Mouse (Mus musculus) liver, embryonic 12.5 days (tissue): Measurements from ENCODE around the gene Tpra1. TPM values are rescaled to one million over a fixed set of nuclear protein-coding genes. Genes with fewer than 3 reads are reported as not detected.

Experiments used
- ATAC-seq: fragments of 200-750 bp; cut with Nextera tagmentation; 2 replicates; pipeline ENCODE4 v1.8.0; 2017; ENCODE audit warnings: moderate number of reproducible peaks, mild to moderate bottlenecking, moderate library complexity
- H3K27ac ChIP-seq: fragments of 300-500 bp; sonication (generic); 2 replicates; pipeline ENCODE4 v1.5.1; 2016; ENCODE audit warnings: mild to moderate bottlenecking
- H3K27me3 ChIP-seq: fragments of 300-500 bp; sonication (generic); replicated peaks from 2 replicates; pipeline ENCODE4 v1.6.1; 2016; ENCODE audit warnings: mild to moderate bottlenecking, moderate library complexity
- H3K36me3 ChIP-seq: fragments of 300-500 bp; sonication (generic); 2 replicates; pipeline ENCODE4 v1.6.1; 2016; ENCODE audit warnings: mild to moderate bottlenecking, moderate library complexity
- H3K4me1 ChIP-seq: fragments of 300-500 bp; sonication (generic); 2 replicates; pipeline ENCODE4 v1.6.1; 2016
- H3K4me2 ChIP-seq: fragments of 300-500 bp; sonication (generic); 2 replicates; pipeline ENCODE4 v1.6.1; 2016; ENCODE audit warnings: mild to moderate bottlenecking, moderate library complexity
- H3K4me3 ChIP-seq: fragments of 300-500 bp; sonication (generic); 2 replicates; pipeline ENCODE4 v1.5.1; 2016; ENCODE audit warnings: mild to moderate bottlenecking, moderate library complexity
- H3K9ac ChIP-seq: fragments of 300-500 bp; sonication (generic); 2 replicates; pipeline ENCODE4 v1.6.1; 2016; ENCODE audit warnings: mild to moderate bottlenecking, moderate library complexity
- H3K9me3 ChIP-seq: fragments of 300-500 bp; sonication (generic); replicated peaks from 2 replicates; pipeline ENCODE4 v1.6.1; 2016; ENCODE audit warnings: mild to moderate bottlenecking, moderate library complexity
- WGBS: fragments of 180-500 bp; shearing (Covaris S2); methylation state at CpG from one replicate; pipeline ENCODE4 v1.1.7; 2016; ENCODE audit not compliant: insufficient replicate concordance; 5-methylcytosine and 5-hydroxymethylcytosine counted together
- polyA plus RNA-seq: library from polyadenylated mRNA; unstranded; fragments of >200 nt; fragmentation: Nextera tagmentation; extraction: Ambion mirVana; gene quantifications from 2 replicates; pipeline ENCODE4 v1.2.1, GENCODE M21; 2016

Tpra1 gene
- polyA plus RNA-seq, 1 experiment from 2014 or later: 53.9 TPM

DNA sequence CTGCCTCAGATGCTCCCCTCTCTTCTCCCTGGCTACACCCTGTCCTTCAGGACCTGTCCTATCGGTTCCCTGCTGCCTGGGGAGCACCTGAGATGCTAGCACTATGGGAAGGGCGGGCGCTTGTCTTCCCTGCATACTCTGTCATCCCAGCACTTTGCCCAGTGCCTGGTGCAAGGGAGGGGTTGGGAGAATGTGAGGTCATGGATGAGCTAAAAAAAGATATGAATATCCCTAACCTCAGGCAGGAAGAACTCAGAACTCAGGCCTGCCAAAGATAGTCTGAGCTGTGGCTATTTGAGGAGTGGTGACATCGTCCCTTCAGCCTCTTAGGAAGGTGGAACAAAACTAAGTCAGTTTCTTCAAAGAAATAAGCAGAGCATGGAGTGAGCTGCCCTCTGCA is 39.6 kb downstream of the Tpra1 start:
- 49% methylated on average over 4 of the region's 4 CpGs for WGBS
- H3K9me3 ChIP-seq: no peaks in the 10 kb centered on the region
- no peak overlapping the region for H3K4me3 ChIP-seq
- H3K27ac ChIP-seq: no peak overlapping the region
- H3K4me1 ChIP-seq: no peaks in the 10 kb centered on the region
- no peaks in the 10 kb centered on the region for H3K36me3 ChIP-seq
- ATAC-seq: no peak
- no peak overlapping the region for H3K4me2 ChIP-seq
- H3K9ac ChIP-seq: no peak overlapping the region
- peaks cover 35% of the 10 kb centered on the region for H3K27me3 ChIP-seq

DNA sequence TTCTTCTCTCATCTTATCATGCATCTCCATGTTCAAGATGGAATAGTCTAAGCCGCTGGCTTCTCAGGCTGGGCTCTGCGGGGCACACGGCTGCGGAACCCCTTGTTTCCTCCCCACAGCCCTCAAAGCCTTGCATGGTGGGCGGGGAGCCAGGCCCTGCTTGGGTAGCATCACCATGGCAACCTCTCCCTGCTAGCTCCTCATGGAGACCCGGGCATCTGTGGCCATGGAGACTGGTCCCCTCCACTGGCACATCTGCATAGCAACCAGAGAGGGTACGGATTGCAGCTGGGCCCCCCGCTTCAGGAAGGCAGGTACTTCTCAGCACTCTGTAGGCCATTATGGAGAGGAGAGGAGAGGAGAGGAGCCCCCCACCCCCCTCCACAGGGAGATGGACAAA is 40.5 kb downstream of the Tpra1 start:
- WGBS: 63% methylated on average over 8 of the region's 8 CpGs
- Histone ChIP-seq H3K27ac (no peak overlapping the region), H3K9ac (no peak overlapping the region), H3K36me3 (no peaks in the 10 kb centered on the region), H3K9me3 (no peaks in the 10 kb centered on the region), H3K4me1 (no peaks in the 10 kb centered on the region), H3K27me3 (peaks cover 25% of the 10 kb centered on the region), H3K4me3 (no peak overlapping the region), H3K4me2 (no peak overlapping the region)
- ATAC-seq: no peak

DNA sequence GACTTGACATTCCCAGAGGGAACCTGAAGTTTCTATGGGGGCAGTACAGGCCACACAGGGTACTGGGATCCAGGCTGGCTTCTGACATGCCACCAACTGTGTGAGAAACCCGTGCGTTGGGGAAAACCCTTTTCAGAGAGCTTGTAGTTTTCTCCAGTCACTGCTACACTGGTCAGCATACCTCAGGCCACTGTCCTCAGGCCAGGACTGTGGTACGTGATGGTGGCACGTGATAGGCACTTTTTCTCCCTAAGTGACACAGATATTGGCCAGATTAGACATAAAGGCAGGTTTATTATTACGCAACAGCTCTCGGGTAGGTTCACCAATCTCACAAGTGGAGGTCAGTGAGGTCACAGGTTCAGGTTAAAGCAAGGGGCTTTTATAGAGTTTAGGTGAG is 41.6 kb downstream of the Tpra1 start:
- H3K4me2 ChIP-seq: no peak overlapping the region
- H3K27ac ChIP-seq: no peak overlapping the region
- ATAC-seq: no peak
- H3K27me3 ChIP-seq: peaks cover 24% of the 10 kb centered on the region; the same call in 1 of the 2 replicates
- H3K4me1 ChIP-seq: no peaks in the 10 kb centered on the region
- H3K36me3 ChIP-seq: no peaks in the 10 kb centered on the region
- no peak overlapping the region for H3K4me3 ChIP-seq
- no peak overlapping the region for H3K9ac ChIP-seq
- 59% methylated on average over 6 of the region's 6 CpGs for WGBS
- no peaks in the 10 kb centered on the region for H3K9me3 ChIP-seq

- 76% methylated on average over 6 of the region's 6 CpGs for WGBS
- Histone ChIP-seq H3K9ac (no peak overlapping the region), H3K27me3 (0 out of 2 replicates have a peak, but pooled peaks cover 4% of the 10 kb centered on the region), H3K36me3 (no peaks in the 10 kb centered on the region), H3K27ac (no peak overlapping the region), H3K4me1 (no peaks in the 10 kb centered on the region), H3K9me3 (no peaks in the 10 kb centered on the region), H3K4me2 (no peak overlapping the region), H3K4me3 (no peak overlapping the region)
- ATAC-seq: no peak
Measured at GRCm38 (mm10) chr6:88946442-88946841, 44.4 kb downstream of the Tpra1 start.

DNA sequence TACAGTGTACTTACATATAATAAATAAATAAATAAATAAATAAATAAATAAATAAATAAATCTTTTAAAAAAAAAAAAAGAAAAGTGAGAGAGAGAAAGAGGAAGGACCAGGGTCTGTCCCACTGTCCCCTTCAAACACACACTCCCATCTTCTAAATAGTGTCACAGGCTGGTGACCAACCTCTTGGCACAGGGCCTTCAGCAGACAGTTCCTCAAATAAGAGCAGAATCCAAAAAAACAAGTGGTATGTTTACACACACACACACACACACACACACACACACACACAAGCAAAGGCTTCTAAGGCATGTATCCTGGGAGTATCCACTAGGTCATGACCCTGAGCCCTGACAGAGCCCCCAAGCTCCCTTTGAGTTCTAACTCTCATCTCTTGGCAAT is 45.7 kb downstream of the Tpra1 start:
- no peak overlapping the region for H3K27ac ChIP-seq
- no peak overlapping the region for H3K4me3 ChIP-seq
- no peaks in the 10 kb centered on the region for H3K9me3 ChIP-seq
- H3K27me3 ChIP-seq: no peaks in the 10 kb centered on the region
- no peaks in the 10 kb centered on the region for H3K36me3 ChIP-seq
- no peak overlapping the region for H3K4me2 ChIP-seq
- no peak overlapping the region for H3K9ac ChIP-seq
- no peak for ATAC-seq
- H3K4me1 ChIP-seq: no peaks in the 10 kb centered on the region

DNA sequence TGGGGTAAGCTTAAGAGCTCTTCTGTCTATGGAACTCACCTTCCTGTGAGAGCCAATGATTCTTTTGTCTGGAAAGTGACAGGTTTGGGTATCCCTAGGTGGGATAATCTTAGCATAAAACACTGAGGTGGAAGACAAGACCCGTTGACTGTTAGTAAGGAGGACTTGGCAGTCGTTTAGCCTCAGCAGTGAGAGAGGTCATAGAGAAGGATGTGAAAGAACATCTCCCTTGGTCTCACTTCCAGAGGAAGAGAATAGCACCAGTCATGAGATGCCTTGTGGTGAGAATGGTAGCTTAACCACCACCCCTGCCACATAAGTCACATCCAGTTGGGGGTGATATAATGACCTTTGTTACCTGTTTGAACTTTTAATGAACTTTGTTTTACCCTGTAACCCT is 54.7 kb downstream of the Tpra1 start:
- H3K4me2 ChIP-seq: no peak overlapping the region
- no peak overlapping the region for H3K27ac ChIP-seq
- ATAC-seq: no peak
- no peaks in the 10 kb centered on the region for H3K36me3 ChIP-seq
- no peaks in the 10 kb centered on the region for H3K27me3 ChIP-seq
- no peak overlapping the region for H3K9ac ChIP-seq
- no peaks in the 10 kb centered on the region for H3K9me3 ChIP-seq
- H3K4me3 ChIP-seq: no peak overlapping the region
- no peaks in the 10 kb centered on the region for H3K4me1 ChIP-seq
- 63% methylated on average over 2 of the region's 2 CpGs for WGBS

DNA sequence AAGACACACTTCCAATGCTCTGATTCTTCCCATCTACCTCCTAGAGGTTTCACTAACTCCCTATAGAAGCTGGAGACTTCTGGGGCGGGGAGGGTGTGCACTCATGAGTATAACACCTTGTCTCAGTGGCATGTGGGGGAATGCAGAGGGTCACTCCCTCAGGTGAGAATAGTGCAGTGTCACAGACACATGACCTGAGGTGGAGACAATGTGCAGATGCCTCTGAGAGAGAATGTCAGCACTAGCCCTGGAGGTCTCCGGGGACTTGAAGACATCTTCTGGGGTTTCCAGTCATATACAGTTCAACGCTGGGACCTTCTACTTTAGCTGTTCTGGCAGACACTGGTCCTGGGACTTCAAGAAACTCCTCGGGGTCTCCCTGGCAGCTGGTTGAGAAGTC is 55.3 kb downstream of the Tpra1 start:
- Histone ChIP-seq H3K9me3 (no peaks in the 10 kb centered on the region), H3K4me1 (no peaks in the 10 kb centered on the region), H3K4me3 (no peak overlapping the region), H3K4me2 (no peak overlapping the region), H3K27ac (no peak overlapping the region), H3K27me3 (no peaks in the 10 kb centered on the region), H3K9ac (no peak overlapping the region), H3K36me3 (no peaks in the 10 kb centered on the region)
- no peak for ATAC-seq
- WGBS: 65% methylated on average over 4 of the region's 4 CpGs

GRCm38 (mm10) chr6:88957801-88958211 is 55.8 kb downstream of the Tpra1 start:
- 53% methylated on average over 5 of the region's 5 CpGs for WGBS
- H3K9me3 ChIP-seq: no peaks in the 10 kb centered on the region
- no peak overlapping the region for H3K27ac ChIP-seq
- H3K27me3 ChIP-seq: no peaks in the 10 kb centered on the region
- no peak overlapping the region for H3K4me3 ChIP-seq
- no peaks in the 10 kb centered on the region for H3K4me1 ChIP-seq
- no peak overlapping the region for H3K4me2 ChIP-seq
- H3K36me3 ChIP-seq: no peaks in the 10 kb centered on the region
- H3K9ac ChIP-seq: no peak overlapping the region
- no peak for ATAC-seq

DNA sequence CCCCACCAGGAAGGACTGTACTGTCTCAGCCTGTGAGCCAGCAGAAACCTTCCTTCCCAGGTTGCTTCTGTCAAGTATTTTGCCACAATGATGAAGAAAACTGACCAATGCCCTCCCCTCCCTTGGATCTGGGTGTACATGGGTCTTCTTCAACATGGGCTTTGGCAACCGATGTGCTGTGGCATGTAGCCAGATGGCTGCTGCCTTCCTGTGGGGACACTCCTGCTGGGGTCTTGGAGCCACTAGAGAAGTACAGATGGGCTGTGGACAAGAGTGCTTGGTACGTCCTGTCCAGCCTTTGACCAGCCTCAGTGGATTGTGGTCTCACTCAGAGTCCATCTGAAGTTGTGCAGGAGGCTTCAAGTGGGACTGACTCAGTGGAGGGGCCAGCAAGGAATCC is 56.3 kb downstream of the Tpra1 start:
- 57% methylated on average over 2 of the region's 2 CpGs for WGBS
- no peak overlapping the region for H3K4me2 ChIP-seq
- no peaks in the 10 kb centered on the region for H3K27me3 ChIP-seq
- no peak overlapping the region for H3K27ac ChIP-seq
- no peaks in the 10 kb centered on the region for H3K36me3 ChIP-seq
- H3K4me1 ChIP-seq: no peaks in the 10 kb centered on the region
- no peak overlapping the region for H3K4me3 ChIP-seq
- ATAC-seq: no peak
- H3K9ac ChIP-seq: no peak overlapping the region
- H3K9me3 ChIP-seq: no peaks in the 10 kb centered on the region

GRCm38 (mm10) chr6:88959834-88960233 is 57.8 kb downstream of the Tpra1 start:
- 28% methylated on average over 7 of the region's 7 CpGs for WGBS
- no peak overlapping the region for H3K4me2 ChIP-seq
- H3K27me3 ChIP-seq: 0 out of 2 replicates have a peak, but pooled peaks cover 2% of the 10 kb centered on the region
- no peaks in the 10 kb centered on the region for H3K4me1 ChIP-seq
- no peaks in the 10 kb centered on the region for H3K36me3 ChIP-seq
- H3K4me3 ChIP-seq: no peak overlapping the region
- no peaks in the 10 kb centered on the region for H3K9me3 ChIP-seq
- ATAC-seq: no peak
- no peak overlapping the region for H3K9ac ChIP-seq
- H3K27ac ChIP-seq: no peak overlapping the region

GRCm38 (mm10) chr6:88960941-88961340 is 58.9 kb downstream of the Tpra1 start:
- Histone ChIP-seq H3K4me1 (no peaks in the 10 kb centered on the region), H3K27me3 (0 out of 2 replicates have a peak, but pooled peaks cover 11% of the 10 kb centered on the region), H3K4me3 (no peak overlapping the region), H3K4me2 (no peak overlapping the region), H3K9ac (no peak overlapping the region), H3K9me3 (no peaks in the 10 kb centered on the region), H3K27ac (no peak overlapping the region), H3K36me3 (no peaks in the 10 kb centered on the region)
- 74% methylated on average over 4 of the region's 4 CpGs for WGBS
- no peak for ATAC-seq
